ENCODE assay signal across 17 mouse cellular contexts in the genomic region with DNA sequence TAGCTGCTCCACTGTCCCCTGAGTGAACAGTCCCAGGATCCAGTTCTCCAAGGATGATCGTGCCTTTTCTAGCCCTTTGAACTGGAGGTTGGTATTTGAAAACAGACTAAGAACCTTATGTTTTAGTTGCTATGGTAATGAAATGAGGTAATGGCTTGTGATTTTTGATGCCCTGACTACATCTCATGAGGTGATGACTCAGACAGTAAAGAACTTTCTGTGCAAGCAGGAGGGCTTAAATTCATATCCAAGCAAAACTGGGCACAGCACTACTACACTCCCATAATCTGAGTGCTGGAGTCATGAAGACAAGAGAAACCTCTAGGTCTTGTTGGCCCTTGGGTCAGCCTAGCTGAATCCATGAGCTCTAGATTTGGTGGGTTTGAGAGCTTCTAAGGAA.
"Had no signal": no experiment of that assay in that cellular context is flagged by ENCODE, and none has a peak within 500 bp of the region (broad histone marks: within the 10 kb centered on the region; RNA-seq: fewer than 3 reads in every experiment).

No protein-coding gene starts in this region.

- H3K4me3 ChIP-seq: megakaryocyte, embryonic 14.5 days; midbrain, embryonic 12.5 days; neural tube, embryonic 12.5 days had no signal

- H3K27me3 ChIP-seq: megakaryocyte, embryonic 14.5 days had no signal

- H3K4me2 ChIP-seq: lung, embryonic 14.5 days; midbrain, embryonic 12.5 days; neural tube, embryonic 12.5 days had no signal

- DNase-seq: lung, adult 18-20 months; lung, embryonic 14.5 days; lung, postnatal 14 days; lung, postnatal 36 days; midbrain, embryonic 14.5 days; retina, postnatal 1 day; right cerebral cortex, adult 18-20 months; right cerebral cortex, postnatal 25 days; right cerebral cortex, postnatal 4 days; spleen, adult 18-20 months; thymus, adult 18-20 months; thymus, postnatal 14 days; thymus, postnatal 36 days had no signal

- H3K9ac ChIP-seq: lung, embryonic 14.5 days; midbrain, embryonic 12.5 days; neural tube, embryonic 12.5 days had no signal

- H3K9me3 ChIP-seq: neural tube, embryonic 12.5 days had no signal

- H3K4me1 ChIP-seq: megakaryocyte, embryonic 14.5 days had no signal

- H3K27ac ChIP-seq: macrophage; midbrain, embryonic 12.5 days; neural tube, embryonic 12.5 days had no signal

- H3K36me3 ChIP-seq: midbrain, embryonic 12.5 days; neural tube, embryonic 12.5 days had no signal
